Mouse (Mus musculus) liver, embryonic 14.5 days (tissue): Measurements from ENCODE around the gene Cd6. TPM values are rescaled to one million over a fixed set of nuclear protein-coding genes. Genes with fewer than 3 reads are reported as not detected.

Experiments
- ATAC-seq: fragments of 200-750 bp; cut with Nextera tagmentation; 2 replicates; pipeline ENCODE4 v1.8.0; 2017; ENCODE audit warnings: moderate number of reproducible peaks, mild to moderate bottlenecking, moderate library complexity; ENCODE audit not compliant: insufficient read depth
- DNase-seq, 3 experiments: peaks; one replicate each; pipeline ENCODE4 v3.0.0-alpha.2; 2012 to 2013; ENCODE audit warnings: low read depth in 3 of 3, low spot score in 3 of 3
- H3K27ac ChIP-seq: fragments of 300-500 bp; sonication (generic); 2 replicates; pipeline ENCODE4 v1.5.1; 2014; ENCODE audit warnings: moderate library complexity, mild to moderate bottlenecking, control low read depth, inconsistent platforms
- H3K27me3 ChIP-seq: fragments of 300-500 bp; sonication (generic); 2 replicates; pipeline ENCODE4 v1.6.1; 2014; ENCODE audit warnings: mild to moderate bottlenecking, low read length, moderate library complexity; ENCODE audit not compliant: control insufficient read depth, insufficient read depth
- H3K36me3 ChIP-seq: fragments of 300-500 bp; sonication (generic); replicated peaks from 2 replicates; pipeline ENCODE4 v1.6.1; 2014; ENCODE audit warnings: low read depth; ENCODE audit not compliant: control insufficient read depth, insufficient read depth
- H3K4me1 ChIP-seq, 2 experiments: fragments of 200-500 bp in 1 of 2; fragments of 300-500 bp in 1 of 2; sonication (generic) in 1 of 2; replicated peaks; 2 replicates each; pipeline ENCODE4 v1.6.1; 2012 to 2014; ENCODE audit warnings: antibody characterized with exemption in 1 of 2, inconsistent platforms in 1 of 2, low read length in 1 of 2; ENCODE audit not compliant: control insufficient read depth in 2 of 2, insufficient read depth in 2 of 2
- H3K4me2 ChIP-seq: fragments of 300-500 bp; sonication (generic); 2 replicates; pipeline ENCODE4 v1.6.1; 2014; ENCODE audit warnings: low read depth, mild to moderate bottlenecking, control low read depth, moderate library complexity
- H3K4me3 ChIP-seq, 2 experiments: fragments of 200-500 bp in 1 of 2; fragments of 300-500 bp in 1 of 2; sonication (generic) in 1 of 2; 2 replicates each; pipeline ENCODE4 v1.5.1; 2012 to 2014; ENCODE audit warnings: low read depth in 2 of 2, low read length in 2 of 2, mild to moderate bottlenecking in 2 of 2, control low read depth in 1 of 2, inconsistent platforms in 1 of 2, moderate library complexity in 1 of 2; ENCODE audit not compliant: insufficient read depth in 1 of 2
- H3K9ac ChIP-seq: fragments of 300-500 bp; sonication (generic); replicated peaks from 2 replicates; pipeline ENCODE4 v1.6.1; 2014; ENCODE audit warnings: mild to moderate bottlenecking, control low read depth, moderate library complexity
- H3K9me3 ChIP-seq: fragments of 300-500 bp; sonication (generic); 2 replicates; pipeline ENCODE4 v1.6.1; 2016; ENCODE audit warnings: low read length, mixed read lengths; ENCODE audit not compliant: control insufficient read depth
- CTCF ChIP-seq: IDR thresholded peaks from 2 replicates; pipeline ENCODE4 v1.5.1; 2016; ENCODE audit warnings: antibody characterized with exemption, low read depth, control low read depth
- EP300 ChIP-seq: IDR thresholded peaks from 2 replicates; pipeline ENCODE4 v1.6.1; 2016; ENCODE audit warnings: antibody characterized with exemption, low read depth
- whole genome bisulfite sequencing: fragments of 180-500 bp; shearing (Covaris S2); extraction: QIAGEN DNeasy Blood & Tissue Kit; methylation state at CpG from one replicate; pipeline ENCODE4 v1.1.7; 2014; ENCODE audit not compliant: insufficient replicate concordance; 5-methylcytosine and 5-hydroxymethylcytosine counted together
- polyA plus RNA-seq, 2 experiments: library from polyadenylated mRNA; depleted of rRNA in 1 of 2; stranded (reverse) in 1 of 2; unstranded in 1 of 2; fragments of >200 nt; fragmentation: Nextera tagmentation in 1 of 2; extraction: Ambion mirVana in 1 of 2; gene quantifications; 2 replicates each; pipeline versions ENCODE4 v1.2.1 to v1.2.3; 2012 to 2014

Gene Cd6
- polyA plus RNA-seq, 2 experiments, result not detected

DNA sequence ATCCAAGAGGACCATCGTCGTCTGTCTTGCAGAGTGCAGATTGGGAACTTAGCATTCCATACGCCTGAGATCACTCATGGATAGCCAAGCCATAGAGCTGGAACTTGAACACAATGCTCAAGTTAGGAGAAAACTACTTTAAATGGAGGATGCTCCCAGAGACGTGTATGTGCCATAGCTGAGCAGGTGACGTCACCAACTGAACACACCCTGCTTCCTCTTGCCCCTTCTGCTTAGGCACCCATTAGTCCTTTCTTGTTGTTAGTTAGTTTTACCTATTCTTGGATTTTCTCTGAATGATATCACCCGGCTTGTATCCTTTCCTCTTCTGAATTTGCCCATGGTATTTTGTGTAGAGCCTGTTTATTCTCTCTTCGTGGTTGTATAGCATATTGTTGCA, 82.7 kb downstream of the Cd6 start:
- WGBS, result 64% methylated on average over 7 of the region's 7 CpGs
- Histone ChIP-seq H3K36me3 (no peaks in the 10 kb centered on the region), H3K27me3 (no peaks in the 10 kb centered on the region), H3K4me3 (no peak overlapping the region), H3K27ac (no peak overlapping the region), H3K9me3 (no peaks in the 10 kb centered on the region), H3K4me1 (no peaks in the 10 kb centered on the region), H3K9ac (no peak overlapping the region), H3K4me2 (no peak overlapping the region)
- no peak for ATAC-seq
- no peak for DNase-seq
- TF ChIP-seq CTCF (no peak), EP300 (no peak)

DNA sequence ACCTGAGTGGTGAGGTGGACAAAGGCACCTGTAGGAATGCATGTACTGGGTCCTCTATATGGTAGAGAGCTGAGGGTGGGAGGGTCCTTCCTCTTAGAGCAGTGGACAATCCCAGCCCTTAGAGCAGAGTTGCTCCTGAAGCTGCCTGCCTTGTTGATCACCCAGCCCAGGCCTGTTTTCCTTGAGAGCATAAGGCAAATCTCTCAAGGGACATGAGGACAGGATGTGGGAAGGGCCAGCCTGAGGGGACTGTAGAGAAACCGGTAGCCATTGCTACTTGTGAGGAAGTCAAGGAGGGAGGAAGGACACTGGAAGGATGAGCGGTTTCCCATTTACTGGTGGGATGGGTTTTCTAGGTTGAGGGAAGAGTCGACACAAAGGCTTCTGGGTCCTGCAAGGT, 87.3 kb downstream of the Cd6 start:
- 27% methylated on average over 3 of the region's 3 CpGs for WGBS
- no peak for ATAC-seq
- Histone ChIP-seq H3K4me3 (no peak overlapping the region), H3K36me3 (no peaks in the 10 kb centered on the region), H3K27me3 (no peaks in the 10 kb centered on the region), H3K4me1 (no peaks in the 10 kb centered on the region), H3K9me3 (no peaks in the 10 kb centered on the region), H3K4me2 (no peak overlapping the region), H3K9ac (no peak overlapping the region), H3K27ac (no peak overlapping the region)
- no peak for DNase-seq
- no peak for TF ChIP-seq CTCF
- no peak for TF ChIP-seq EP300

DNA sequence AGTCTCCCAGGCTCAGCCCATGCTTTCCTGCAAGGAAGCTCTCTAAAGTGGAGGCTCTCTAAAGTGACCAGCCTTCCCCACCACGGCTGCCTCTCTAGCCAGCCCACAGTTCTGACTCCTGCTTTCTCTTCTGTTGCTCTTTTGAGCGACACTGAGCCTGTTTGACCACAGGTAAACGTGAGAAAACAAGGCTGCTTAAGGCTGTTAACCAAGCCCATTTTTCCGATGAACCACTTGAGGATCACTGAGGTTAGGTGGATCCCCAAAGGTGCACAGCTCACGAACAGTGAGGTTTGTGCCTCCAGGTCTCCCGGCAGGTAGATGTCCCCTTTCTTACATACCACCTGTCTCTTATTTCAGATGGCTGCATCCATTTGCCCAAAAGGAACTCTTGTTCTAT, 87.7 kb downstream of the Cd6 start:
- no peak for ATAC-seq
- H3K4me3 ChIP-seq, result no peak overlapping the region

DNA sequence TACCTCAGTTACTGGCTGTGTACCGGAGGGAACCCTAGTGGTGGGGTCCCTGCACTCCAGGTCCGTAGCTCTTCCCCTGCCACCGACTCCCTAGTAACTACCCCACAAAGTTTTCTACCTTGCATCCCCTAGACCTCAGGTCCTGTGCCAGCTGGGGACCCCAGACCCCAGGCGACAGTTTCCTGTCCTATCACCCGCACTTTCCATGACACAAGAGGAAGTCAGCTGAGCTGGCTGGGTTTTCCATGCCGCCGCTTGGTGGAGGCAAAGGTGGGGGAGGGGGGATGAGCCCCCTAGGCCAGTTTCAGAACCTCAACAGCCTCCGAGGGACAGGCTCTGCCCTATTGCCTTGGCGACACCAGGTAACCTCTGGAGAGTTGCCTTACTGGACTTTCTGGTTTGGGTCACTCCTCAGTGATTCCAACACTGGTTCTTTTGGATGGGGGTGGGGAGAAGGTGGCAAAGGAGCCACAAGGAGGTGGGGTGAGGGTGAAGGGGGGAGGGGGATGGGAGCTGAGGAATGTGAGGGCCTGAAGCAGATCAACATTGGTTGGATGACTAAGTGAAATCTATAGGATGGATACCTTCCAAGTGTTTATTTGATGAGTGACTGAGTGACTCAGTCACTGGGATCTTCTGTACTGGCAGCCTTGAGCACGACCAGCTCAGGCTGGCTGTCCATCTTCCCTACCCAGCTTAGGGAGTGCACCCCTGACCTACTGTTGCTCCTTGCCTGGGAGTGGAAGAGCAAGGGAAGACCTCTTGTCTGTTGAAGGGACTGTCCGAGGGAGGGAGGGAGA, 89.0 kb downstream of the Cd6 start:
- Histone ChIP-seq H3K9me3 (no peaks in the 10 kb centered on the region), H3K4me3 (no peak overlapping the region), H3K36me3 (no peaks in the 10 kb centered on the region), H3K4me2 (no peak overlapping the region), H3K9ac (no peak overlapping the region), H3K27ac (no peak overlapping the region), H3K27me3 (no peaks in the 10 kb centered on the region), H3K4me1 (no peaks in the 10 kb centered on the region)
- TF ChIP-seq EP300 (no peak), CTCF (no peak)
- DNase-seq, result no peak
- ATAC-seq, result no peak
- WGBS, result 13% methylated on average over 11 of the region's 11 CpGs

More for the DNA sequence above, 87.7 kb downstream of the Cd6 start:
- Histone ChIP-seq H3K27ac (no peak overlapping the region), H3K4me1 (no peaks in the 10 kb centered on the region), H3K4me2 (no peak overlapping the region), H3K9ac (no peak overlapping the region), H3K36me3 (no peaks in the 10 kb centered on the region), H3K9me3 (no peaks in the 10 kb centered on the region), H3K27me3 (no peaks in the 10 kb centered on the region)
- no peak for TF ChIP-seq CTCF
- TF ChIP-seq EP300, result no peak
- 56% methylated on average over 6 of the region's 6 CpGs for WGBS
- DNase-seq, result no peak

DNA sequence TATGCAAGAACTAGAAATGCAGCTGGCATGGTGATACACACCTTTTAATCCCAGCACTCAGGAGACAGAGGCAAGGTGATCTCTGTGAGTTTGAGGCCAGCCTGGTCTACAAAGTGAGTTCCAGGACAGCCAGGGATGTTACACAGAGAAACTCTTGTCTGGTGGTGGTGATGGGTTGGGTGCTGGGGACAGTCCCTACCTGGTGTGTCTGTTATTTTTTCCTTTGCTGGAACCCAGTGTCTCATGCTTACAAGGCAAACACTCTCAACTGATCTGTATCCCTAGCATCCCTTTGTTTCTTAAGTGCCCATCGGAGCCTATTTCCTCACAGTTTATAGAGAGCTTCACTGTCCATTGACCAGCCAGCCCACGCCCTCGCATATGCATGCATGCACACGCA, 89.9 kb downstream of the Cd6 start:
- H3K9me3 ChIP-seq, result no peaks in the 10 kb centered on the region
- H3K27ac ChIP-seq, result no peak overlapping the region
- no peak overlapping the region for H3K9ac ChIP-seq
- H3K36me3 ChIP-seq, result no peaks in the 10 kb centered on the region
- no peaks in the 10 kb centered on the region for H3K4me1 ChIP-seq
- H3K4me2 ChIP-seq, result no peak overlapping the region
- no peak overlapping the region for H3K4me3 ChIP-seq
- ATAC-seq, result no peak
- 75% methylated on average over 4 of the region's 4 CpGs for WGBS
- H3K27me3 ChIP-seq, result no peaks in the 10 kb centered on the region
- no peak for DNase-seq
- TF ChIP-seq CTCF, result no peak
- TF ChIP-seq EP300, result no peak

Other genes with a start within 250 kb of the Cd6 start
- gene Ddb1, start 224.7 kb downstream of the Cd6 start, polyA plus RNA-seq (2012; rRNA removed), result 66.8 and 91.2 TPM in 2 replicates
- 133 and 147 TPM in 2 replicates for gene Ddb1, start 224.7 kb downstream of the Cd6 start, polyA plus RNA-seq (2014; fragmentation: Nextera tagmentation; extraction: Ambion mirVana)
- 11.7 and 13.9 TPM in 2 replicates for gene Tkfc, start 224.4 kb downstream of the Cd6 start, polyA plus RNA-seq (2012; rRNA removed)
- gene Tkfc, start 224.4 kb downstream of the Cd6 start, polyA plus RNA-seq (2014; fragmentation: Nextera tagmentation; extraction: Ambion mirVana), result 15.1 and 15.6 TPM in 2 replicates
- 6.7 and 8.5 TPM in 2 replicates for gene Vwce, start 195.8 kb downstream of the Cd6 start, polyA plus RNA-seq (2012; rRNA removed)
- gene Vwce, start 195.8 kb downstream of the Cd6 start, polyA plus RNA-seq (2014; fragmentation: Nextera tagmentation; extraction: Ambion mirVana), result 5.4 and 7.4 TPM in 2 replicates
- 0.02 TPM in 1 of 2 replicates, not detected in the other for gene Pga5, start 152.0 kb downstream of the Cd6 start, polyA plus RNA-seq (2012; rRNA removed)
- not detected in 2 replicates for gene Pga5, start 152.0 kb downstream of the Cd6 start, polyA plus RNA-seq (2014; fragmentation: Nextera tagmentation; extraction: Ambion mirVana)
- 6.0 and 6.3 TPM in 2 replicates for gene Vps37c, start 141.3 kb downstream of the Cd6 start, polyA plus RNA-seq (2012; rRNA removed)
- 9.3 and 10.4 TPM in 2 replicates for gene Vps37c, start 141.3 kb downstream of the Cd6 start, polyA plus RNA-seq (2014; fragmentation: Nextera tagmentation; extraction: Ambion mirVana)
- gene Cd5, start 91.1 kb downstream of the Cd6 start, polyA plus RNA-seq (2012; rRNA removed), result 0.02 and 0.13 TPM in 2 replicates
- gene Cd5, start 91.1 kb downstream of the Cd6 start, polyA plus RNA-seq (2014; fragmentation: Nextera tagmentation; extraction: Ambion mirVana), result 0.04 TPM in 1 of 2 replicates, not detected in the other
- 3.7 and 3.8 TPM in 2 replicates for gene Slc15a3, start 9.7 kb upstream of the Cd6 start, polyA plus RNA-seq (2012; rRNA removed)
- 0.90 and 1.4 TPM in 2 replicates for gene Slc15a3, start 9.7 kb upstream of the Cd6 start, polyA plus RNA-seq (2014; fragmentation: Nextera tagmentation; extraction: Ambion mirVana)
- 2.5 and 2.8 TPM in 2 replicates for gene Tmem132a, start 39.9 kb upstream of the Cd6 start, polyA plus RNA-seq (2012; rRNA removed)
- 1.6 and 2.2 TPM in 2 replicates for gene Tmem132a, start 39.9 kb upstream of the Cd6 start, polyA plus RNA-seq (2014; fragmentation: Nextera tagmentation; extraction: Ambion mirVana)
- gene Tmem109, start 51.9 kb upstream of the Cd6 start, polyA plus RNA-seq (2012; rRNA removed), result 10.9 and 11.1 TPM in 2 replicates
- gene Tmem109, start 51.9 kb upstream of the Cd6 start, polyA plus RNA-seq (2014; fragmentation: Nextera tagmentation; extraction: Ambion mirVana), result 16.1 and 16.5 TPM in 2 replicates
- 108 and 117 TPM in 2 replicates for gene Prpf19, start 65.2 kb upstream of the Cd6 start, polyA plus RNA-seq (2012; rRNA removed)
- 15.7 and 19.1 TPM in 2 replicates for gene Prpf19, start 65.2 kb upstream of the Cd6 start, polyA plus RNA-seq (2014; fragmentation: Nextera tagmentation; extraction: Ambion mirVana)
- gene Zp1, start 90.6 kb upstream of the Cd6 start, polyA plus RNA-seq (2012; rRNA removed), result not detected in 2 replicates
- gene Zp1, start 90.6 kb upstream of the Cd6 start, polyA plus RNA-seq (2014; fragmentation: Nextera tagmentation; extraction: Ambion mirVana), result not detected in 2 replicates
- 0.02 and 0.04 TPM in 2 replicates for gene Ptgdr2, start 107.1 kb upstream of the Cd6 start, polyA plus RNA-seq (2012; rRNA removed)
- gene Ptgdr2, start 107.1 kb upstream of the Cd6 start, polyA plus RNA-seq (2014; fragmentation: Nextera tagmentation; extraction: Ambion mirVana), result 0.05 and 0.09 TPM in 2 replicates
- gene Ccdc86, start 119.2 kb upstream of the Cd6 start, polyA plus RNA-seq (2012; rRNA removed), result 3.3 and 4.9 TPM in 2 replicates
- gene Ccdc86, start 119.2 kb upstream of the Cd6 start, polyA plus RNA-seq (2014; fragmentation: Nextera tagmentation; extraction: Ambion mirVana), result 9.9 and 10.6 TPM in 2 replicates
- gene Ms4a10, start 144.6 kb upstream of the Cd6 start, polyA plus RNA-seq (2012; rRNA removed), result not detected in 2 replicates
- 0.23 TPM in 1 of 2 replicates, not detected in the other for gene Ms4a10, start 144.6 kb upstream of the Cd6 start, polyA plus RNA-seq (2014; fragmentation: Nextera tagmentation; extraction: Ambion mirVana)
- not detected in 2 replicates for gene Ms4a15, start 163.2 kb upstream of the Cd6 start, polyA plus RNA-seq (2012; rRNA removed)
- gene Ms4a15, start 163.2 kb upstream of the Cd6 start, polyA plus RNA-seq (2014; fragmentation: Nextera tagmentation; extraction: Ambion mirVana), result not detected in 2 replicates
- gene Ms4a18, start 188.0 kb upstream of the Cd6 start, polyA plus RNA-seq (2012; rRNA removed), result 0.02 TPM in 1 of 2 replicates, not detected in the other
- gene Ms4a18, start 188.0 kb upstream of the Cd6 start, polyA plus RNA-seq (2014; fragmentation: Nextera tagmentation; extraction: Ambion mirVana), result not detected in 2 replicates